Mouse (Mus musculus): ENCODE measurements around the gene Zfp148. TPM values are rescaled to one million over a fixed set of nuclear protein-coding genes. Genes with fewer than 3 reads are reported as not detected.
"Not testable (repeated sequence)": the region's sequence is repeated elsewhere in the genome, so short reads cannot be mapped to it uniquely, and the experiment has no call there.

Zfp148 gene
- 65.7 and 80.8 TPM in 2 replicates for polyA plus RNA-seq (2011; ENCODE audit: insufficient read length, low read depth, missing spikeins)

DNA sequence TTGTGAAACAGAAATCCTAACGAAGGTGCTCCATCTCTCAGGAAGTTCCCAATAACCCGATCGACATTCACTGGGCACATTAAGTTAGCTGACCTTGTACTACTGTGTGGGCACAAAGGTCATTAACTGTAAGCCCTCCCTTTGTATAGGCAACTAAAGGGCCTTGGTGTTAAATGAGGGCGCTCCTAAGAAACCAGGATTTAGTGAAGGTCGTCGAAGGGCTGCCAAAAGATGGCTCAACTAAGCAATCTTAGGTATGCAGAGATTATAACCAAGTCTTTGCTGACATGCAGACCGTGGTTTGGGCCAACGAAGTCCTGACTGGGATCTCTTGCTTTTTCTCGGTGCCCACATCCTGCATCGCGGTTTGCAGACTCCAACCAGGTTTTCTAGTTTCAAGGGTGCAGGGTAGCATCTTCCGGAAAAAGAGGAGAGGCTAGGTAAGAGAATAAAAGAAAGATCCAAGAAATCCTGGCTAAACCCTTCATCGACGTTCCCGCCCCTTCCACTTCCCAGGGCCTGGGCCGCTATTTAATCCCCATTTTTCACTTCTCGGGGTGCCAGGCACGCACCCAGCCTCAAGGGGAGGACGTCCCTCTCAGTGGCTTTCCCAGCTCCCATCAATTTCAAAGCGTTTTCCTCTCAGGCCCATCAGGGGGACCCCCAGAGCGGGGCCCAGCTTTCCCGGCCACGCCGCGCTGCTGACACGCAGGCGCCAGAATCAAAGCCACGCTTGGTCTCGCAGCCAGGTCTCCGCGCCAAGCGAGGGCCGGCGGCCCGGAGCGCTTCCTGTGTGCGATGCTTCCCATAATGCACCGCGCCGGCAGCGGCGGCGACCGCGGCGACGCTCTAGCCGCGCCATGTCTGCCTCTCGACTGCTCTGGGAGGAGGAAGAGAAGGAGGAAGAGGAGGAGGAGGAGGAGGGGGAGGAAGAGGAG lies at the start of gene Zfp148:
TSS of gene Zfp148 (plus strand) at position 893 of the 938 bp plus-strand sequence.
- Histone ChIP-seq H3K27ac (ENCODE audit: insufficient read depth, low read length) (peak within 1 kb of the TSS; percentile 93), H3K4me3 (ENCODE audit: insufficient read depth, low read length) (peak within 1 kb of the TSS; percentile 90)
- not testable (repeated sequence) for H3K4me1 ChIP-seq (ENCODE audit: control insufficient read depth, insufficient read depth, low read length)
- peak; percentile 64 for TF ChIP-seq POLR2A (IDR thresholded peaks at IDR 0.05; ENCODE audit: low read depth, low read length)

DNA sequence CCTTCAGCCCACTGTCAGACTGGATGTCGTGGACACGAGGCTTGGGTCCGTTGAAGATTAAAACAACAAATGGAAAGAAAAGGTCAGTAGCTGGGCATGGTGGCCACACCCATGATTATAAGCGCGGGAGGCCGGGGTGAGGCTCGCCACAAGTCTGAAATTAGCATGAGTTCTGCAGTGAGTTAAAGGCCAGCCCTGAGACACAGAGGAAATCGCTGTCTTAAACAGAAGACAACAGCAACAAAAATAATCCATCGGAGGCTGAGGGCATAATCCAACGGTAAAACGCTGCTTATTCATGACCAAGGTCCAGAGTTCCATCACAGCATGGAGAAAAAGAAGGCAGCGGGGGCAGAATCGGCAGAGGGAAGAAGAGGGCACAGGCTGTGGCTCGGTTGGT lies 47.6 kb upstream of the Zfp148 start:
- Histone ChIP-seq H3K4me1 (ENCODE audit: control insufficient read depth, insufficient read depth, low read length) (no peaks in the 10 kb centered on the region), H3K4me3 (ENCODE audit: insufficient read depth, low read length) (no peak overlapping the region), H3K27ac (ENCODE audit: insufficient read depth, low read length) (no peak overlapping the region)
- TF ChIP-seq CTCF (IDR thresholded peaks at IDR 0.05; ENCODE audit: borderline replicate concordance, insufficient read depth, low read length): no peak
- TF ChIP-seq POLR2A (IDR thresholded peaks at IDR 0.05; ENCODE audit: low read depth, low read length): no peak

DNA sequence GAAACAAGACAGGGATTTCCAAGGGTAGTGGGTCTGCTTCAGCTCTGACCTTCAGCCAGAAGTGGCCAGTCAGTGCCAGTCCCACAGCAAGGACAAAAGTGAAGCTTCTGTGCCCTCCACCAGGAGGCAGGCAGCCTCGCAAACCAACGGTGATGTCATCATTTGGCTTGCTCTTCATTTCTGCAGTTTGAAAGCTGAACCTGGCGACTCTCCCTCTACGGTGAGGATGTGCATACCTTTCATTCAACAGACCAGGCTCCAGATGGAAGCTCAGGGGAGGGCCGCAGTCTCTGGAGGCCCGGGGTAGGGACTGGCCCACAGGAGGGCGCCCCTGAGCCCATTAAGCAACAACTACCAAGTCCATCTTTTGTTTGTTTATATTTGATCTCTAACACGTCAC lies 43.5 kb upstream of the Zfp148 start:
- no peak overlapping the region for H3K27ac ChIP-seq (ENCODE audit: insufficient read depth, low read length)
- no peak for TF ChIP-seq POLR2A (IDR thresholded peaks at IDR 0.05; ENCODE audit: low read depth, low read length)
- peak; percentile 85; the same call in 1 of the 2 replicates for TF ChIP-seq CTCF (IDR thresholded peaks at IDR 0.05; ENCODE audit: borderline replicate concordance, insufficient read depth, low read length)
- no peaks in the 10 kb centered on the region for H3K4me1 ChIP-seq (ENCODE audit: control insufficient read depth, insufficient read depth, low read length)
- H3K4me3 ChIP-seq (ENCODE audit: insufficient read depth, low read length): no peak overlapping the region

DNA sequence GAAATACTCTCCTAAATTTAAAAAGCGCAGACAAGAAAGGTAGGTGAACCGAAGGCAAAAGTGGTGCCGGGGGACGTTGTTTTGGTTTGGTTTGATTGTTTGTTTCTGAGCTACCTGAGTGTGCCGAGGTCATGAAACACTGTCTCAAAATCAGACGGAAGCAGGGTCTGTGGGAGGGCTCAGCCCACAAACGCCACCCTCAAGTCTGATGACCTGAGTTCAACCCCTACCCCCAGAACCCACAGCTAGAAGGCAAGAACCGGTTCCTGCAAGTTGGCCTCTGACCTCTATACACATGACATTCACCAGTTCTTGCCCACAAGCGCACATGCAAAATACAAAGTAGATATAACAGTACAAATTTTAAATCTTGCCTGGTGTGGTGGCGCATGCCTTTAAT lies 43.0 kb upstream of the Zfp148 start:
- no peak for TF ChIP-seq POLR2A (IDR thresholded peaks at IDR 0.05; ENCODE audit: low read depth, low read length)
- no peak for TF ChIP-seq CTCF (IDR thresholded peaks at IDR 0.05; ENCODE audit: borderline replicate concordance, insufficient read depth, low read length)
- H3K27ac ChIP-seq (ENCODE audit: insufficient read depth, low read length): no peak overlapping the region
- H3K4me3 ChIP-seq (ENCODE audit: insufficient read depth, low read length): no peak overlapping the region
- no peaks in the 10 kb centered on the region for H3K4me1 ChIP-seq (ENCODE audit: control insufficient read depth, insufficient read depth, low read length)

DNA sequence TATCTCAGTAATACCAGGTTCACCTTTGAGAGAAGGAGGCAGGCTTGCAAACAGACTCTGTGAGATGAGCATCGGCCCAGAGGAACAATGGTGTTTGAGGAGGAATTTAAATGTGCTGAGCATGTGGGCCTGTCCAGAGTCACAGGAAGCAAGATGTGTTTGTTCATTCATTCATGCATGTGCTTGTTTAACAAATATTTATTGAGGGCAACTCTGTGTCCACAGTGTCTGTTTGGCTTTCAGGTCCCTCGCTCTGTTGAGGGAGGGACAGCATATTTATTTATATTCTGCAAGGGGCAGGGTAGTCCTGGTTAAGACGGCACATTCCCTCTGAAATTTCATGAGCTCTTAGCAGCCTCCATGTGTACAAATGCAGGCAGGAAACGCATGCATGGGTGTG lies 42.1 kb upstream of the Zfp148 start:
- Histone ChIP-seq H3K4me3 (ENCODE audit: insufficient read depth, low read length) (no peak overlapping the region), H3K27ac (ENCODE audit: insufficient read depth, low read length) (no peak overlapping the region), H3K4me1 (ENCODE audit: control insufficient read depth, insufficient read depth, low read length) (no peaks in the 10 kb centered on the region)
- TF ChIP-seq CTCF (IDR thresholded peaks at IDR 0.05; ENCODE audit: borderline replicate concordance, insufficient read depth, low read length): no peak
- TF ChIP-seq POLR2A (IDR thresholded peaks at IDR 0.05; ENCODE audit: low read depth, low read length): no peak

DNA sequence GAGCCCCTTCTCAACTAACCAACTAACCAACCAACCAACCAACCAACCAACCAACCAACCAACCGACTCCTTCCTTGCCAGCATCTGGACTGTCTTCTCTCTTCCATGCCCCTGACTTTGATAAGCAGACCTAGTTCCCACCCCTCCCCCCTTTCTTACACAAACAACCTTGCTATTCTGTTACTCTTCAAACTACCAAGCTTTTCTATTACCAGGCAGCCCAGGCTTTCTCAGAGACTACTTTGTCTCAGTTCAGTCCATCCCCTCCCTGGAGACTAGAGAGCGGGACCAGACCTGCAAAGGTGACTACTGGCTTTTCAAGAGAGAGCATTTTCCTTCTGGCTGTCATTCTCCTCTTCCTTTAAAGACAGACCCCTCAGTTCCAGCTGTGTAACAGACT lies 41.2 kb upstream of the Zfp148 start:
- Histone ChIP-seq H3K27ac (ENCODE audit: insufficient read depth, low read length) (no peak overlapping the region), H3K4me3 (ENCODE audit: insufficient read depth, low read length) (no peak overlapping the region), H3K4me1 (ENCODE audit: control insufficient read depth, insufficient read depth, low read length) (no peaks in the 10 kb centered on the region)
- TF ChIP-seq CTCF (IDR thresholded peaks at IDR 0.05; ENCODE audit: borderline replicate concordance, insufficient read depth, low read length): no peak
- no peak for TF ChIP-seq POLR2A (IDR thresholded peaks at IDR 0.05; ENCODE audit: low read depth, low read length)

DNA sequence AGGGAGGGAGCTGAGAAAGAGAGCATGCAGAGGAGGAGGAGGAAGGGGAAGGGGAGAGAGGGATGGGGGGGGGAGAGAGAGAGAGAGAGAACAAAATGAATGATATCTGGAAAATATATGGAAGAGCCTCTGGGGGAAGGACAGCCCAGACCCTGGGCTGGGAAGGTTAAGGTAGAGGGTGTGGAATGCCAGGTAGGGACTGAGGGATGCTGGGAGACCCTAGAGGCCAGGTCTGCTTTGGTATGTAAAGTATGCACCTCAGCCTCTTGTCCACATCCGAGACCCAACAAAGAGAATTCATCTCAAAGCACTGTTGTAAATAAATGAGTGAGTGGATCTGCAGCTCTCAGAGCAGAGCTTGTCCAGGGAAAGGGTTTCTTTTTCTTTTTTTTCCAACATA lies 38.3 kb upstream of the Zfp148 start:
- no peak for TF ChIP-seq CTCF (IDR thresholded peaks at IDR 0.05; ENCODE audit: borderline replicate concordance, insufficient read depth, low read length)
- no peak for TF ChIP-seq POLR2A (IDR thresholded peaks at IDR 0.05; ENCODE audit: low read depth, low read length)
- Histone ChIP-seq H3K4me3 (ENCODE audit: insufficient read depth, low read length) (no peak overlapping the region), H3K27ac (ENCODE audit: insufficient read depth, low read length) (no peak overlapping the region), H3K4me1 (ENCODE audit: control insufficient read depth, insufficient read depth, low read length) (no peaks in the 10 kb centered on the region)

DNA sequence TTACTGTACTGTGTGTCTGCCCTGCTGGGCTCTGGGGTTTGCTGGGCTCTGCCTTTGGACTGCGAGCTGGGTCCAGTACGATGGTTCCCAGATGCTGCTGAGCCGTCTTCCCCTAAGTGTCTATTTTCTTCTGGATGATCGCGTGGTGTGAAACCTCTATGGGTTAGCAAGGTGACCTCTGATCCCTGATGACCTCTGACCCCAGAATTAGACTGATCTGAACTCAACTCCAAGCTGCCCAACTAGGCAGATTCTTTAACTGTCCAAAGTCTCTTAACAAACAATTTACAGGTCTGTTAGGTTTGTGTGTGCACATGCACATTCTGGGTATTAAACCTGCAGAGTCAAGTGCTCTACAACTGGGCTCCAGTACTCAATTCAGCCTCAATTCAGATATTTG lies 37.5 kb upstream of the Zfp148 start:
- TF ChIP-seq CTCF (IDR thresholded peaks at IDR 0.05; ENCODE audit: borderline replicate concordance, insufficient read depth, low read length) (no peak), POLR2A (IDR thresholded peaks at IDR 0.05; ENCODE audit: low read depth, low read length) (no peak)
- H3K4me3 ChIP-seq (ENCODE audit: insufficient read depth, low read length): no peak overlapping the region
- no peaks in the 10 kb centered on the region for H3K4me1 ChIP-seq (ENCODE audit: control insufficient read depth, insufficient read depth, low read length)
- no peak overlapping the region for H3K27ac ChIP-seq (ENCODE audit: insufficient read depth, low read length)

DNA sequence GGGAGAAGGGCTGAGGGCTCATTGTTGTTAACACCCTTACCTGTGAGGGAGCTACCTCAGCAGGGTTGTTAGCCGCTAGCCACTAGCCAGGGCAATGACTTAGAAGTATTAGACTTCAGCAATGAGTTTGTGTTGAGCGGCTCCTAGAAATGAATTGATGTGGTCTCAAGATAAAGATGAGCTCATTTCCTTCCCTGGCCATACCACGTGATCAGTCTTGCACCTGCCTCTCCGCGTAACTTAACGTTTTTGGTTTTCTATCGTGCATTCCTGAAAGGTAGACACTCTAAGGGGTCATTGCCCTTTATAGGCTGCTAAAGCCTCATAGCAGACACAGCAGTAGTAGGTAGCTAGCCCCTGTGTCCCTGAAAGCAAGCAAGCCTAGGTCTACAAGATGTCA lies 37.0 kb upstream of the Zfp148 start:
- no peak overlapping the region for H3K4me3 ChIP-seq (ENCODE audit: insufficient read depth, low read length)
- TF ChIP-seq POLR2A (IDR thresholded peaks at IDR 0.05; ENCODE audit: low read depth, low read length): no peak
- no peak for TF ChIP-seq CTCF (IDR thresholded peaks at IDR 0.05; ENCODE audit: borderline replicate concordance, insufficient read depth, low read length)
- H3K4me1 ChIP-seq (ENCODE audit: control insufficient read depth, insufficient read depth, low read length): no peaks in the 10 kb centered on the region
- no peak overlapping the region for H3K27ac ChIP-seq (ENCODE audit: insufficient read depth, low read length)

DNA sequence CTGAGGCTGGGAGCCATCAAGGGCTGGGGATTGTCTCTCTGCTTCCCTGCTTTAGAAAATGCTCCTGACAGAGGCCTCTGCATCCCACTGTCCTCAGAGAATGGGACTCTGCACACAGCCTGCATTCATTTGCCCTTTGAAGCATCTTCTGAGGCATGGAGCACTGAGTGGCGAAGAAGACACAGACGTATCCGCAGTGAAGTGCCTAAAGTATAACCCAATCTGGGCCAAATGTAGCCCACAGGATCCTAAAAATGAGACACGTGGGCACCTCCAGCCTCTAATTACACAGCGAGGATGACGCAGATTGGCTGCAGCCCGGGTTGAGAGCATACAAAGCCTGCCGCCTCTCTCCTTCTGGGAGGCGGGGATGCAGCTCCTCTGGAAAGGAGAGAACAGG lies 36.3 kb upstream of the Zfp148 start:
- no peaks in the 10 kb centered on the region for H3K4me1 ChIP-seq (ENCODE audit: control insufficient read depth, insufficient read depth, low read length)
- no peak overlapping the region for H3K27ac ChIP-seq (ENCODE audit: insufficient read depth, low read length)
- H3K4me3 ChIP-seq (ENCODE audit: insufficient read depth, low read length): no peak overlapping the region
- TF ChIP-seq CTCF (IDR thresholded peaks at IDR 0.05; ENCODE audit: borderline replicate concordance, insufficient read depth, low read length) (no peak), POLR2A (IDR thresholded peaks at IDR 0.05; ENCODE audit: low read depth, low read length) (no peak)

Data from embryonic fibroblast, embryonic 13.5 days (primary cell).